Mouse (Mus musculus): ENCODE measurements around the gene Lingo4. TPM values are rescaled to one million over a fixed set of nuclear protein-coding genes. Genes with fewer than 3 reads are reported as not detected.

The Lingo4 gene
- polyA plus RNA-seq, 1 experiment: not detected

DNA sequence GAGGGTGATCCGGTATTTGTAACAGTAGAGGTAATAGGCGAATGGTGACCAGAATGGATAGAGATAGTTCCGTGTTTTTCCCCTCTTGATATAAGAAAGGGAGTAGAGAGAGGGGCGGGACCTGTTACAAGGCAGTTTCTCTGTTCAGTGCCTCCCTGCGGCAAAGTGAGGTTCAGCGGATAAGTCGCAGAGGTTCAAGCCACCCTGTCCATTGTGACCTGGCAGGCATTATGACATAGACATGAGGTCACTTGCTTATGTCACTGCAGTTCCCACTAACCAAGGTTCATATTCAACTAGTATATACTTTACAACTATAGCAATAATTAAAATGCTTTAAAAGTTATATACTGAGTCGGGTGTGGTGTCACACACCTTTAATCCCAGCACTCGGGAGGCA lies 38.1 kb downstream of the Lingo4 start:
- TF ChIP-seq POLR2A (IDR thresholded peaks at IDR 0.05; ENCODE audit: low read depth, low read length) (no peak), CTCF (IDR thresholded peaks at IDR 0.05; ENCODE audit: borderline replicate concordance, insufficient read depth, low read length) (no peak)
- H3K4me1 ChIP-seq (ENCODE audit: control insufficient read depth, insufficient read depth, low read length): no peaks in the 10 kb centered on the region
- H3K27ac ChIP-seq (ENCODE audit: insufficient read depth, low read length): no peak overlapping the region
- H3K4me3 ChIP-seq (ENCODE audit: insufficient read depth, low read length): no peak overlapping the region

DNA sequence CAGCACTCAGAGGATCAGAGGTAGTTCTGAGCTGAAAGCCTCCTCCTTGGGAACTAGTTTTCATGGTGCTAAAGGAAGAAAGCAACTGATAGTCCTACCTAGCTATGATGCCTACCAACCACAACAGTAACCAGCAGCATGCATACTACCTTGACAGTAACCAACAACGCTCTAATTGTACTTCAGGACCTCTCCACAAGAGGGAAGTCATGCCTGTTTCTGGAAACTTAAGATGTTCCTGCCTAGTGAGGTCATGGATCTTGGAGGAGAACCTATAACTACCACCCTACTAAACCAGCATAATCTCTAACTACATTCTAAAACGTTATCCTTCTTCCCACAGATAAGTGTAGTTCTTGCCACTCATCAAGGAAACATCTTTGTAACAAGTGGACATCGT lies 42.9 kb downstream of the Lingo4 start:
- Histone ChIP-seq H3K4me3 (ENCODE audit: insufficient read depth, low read length) (no peak overlapping the region), H3K27ac (ENCODE audit: insufficient read depth, low read length) (no peak overlapping the region), H3K4me1 (ENCODE audit: control insufficient read depth, insufficient read depth, low read length) (peaks cover 5% of the 10 kb centered on the region; the same call in 1 of the 2 replicates)
- no peak for TF ChIP-seq POLR2A (IDR thresholded peaks at IDR 0.05; ENCODE audit: low read depth, low read length)
- TF ChIP-seq CTCF (IDR thresholded peaks at IDR 0.05; ENCODE audit: borderline replicate concordance, insufficient read depth, low read length): no peak

DNA sequence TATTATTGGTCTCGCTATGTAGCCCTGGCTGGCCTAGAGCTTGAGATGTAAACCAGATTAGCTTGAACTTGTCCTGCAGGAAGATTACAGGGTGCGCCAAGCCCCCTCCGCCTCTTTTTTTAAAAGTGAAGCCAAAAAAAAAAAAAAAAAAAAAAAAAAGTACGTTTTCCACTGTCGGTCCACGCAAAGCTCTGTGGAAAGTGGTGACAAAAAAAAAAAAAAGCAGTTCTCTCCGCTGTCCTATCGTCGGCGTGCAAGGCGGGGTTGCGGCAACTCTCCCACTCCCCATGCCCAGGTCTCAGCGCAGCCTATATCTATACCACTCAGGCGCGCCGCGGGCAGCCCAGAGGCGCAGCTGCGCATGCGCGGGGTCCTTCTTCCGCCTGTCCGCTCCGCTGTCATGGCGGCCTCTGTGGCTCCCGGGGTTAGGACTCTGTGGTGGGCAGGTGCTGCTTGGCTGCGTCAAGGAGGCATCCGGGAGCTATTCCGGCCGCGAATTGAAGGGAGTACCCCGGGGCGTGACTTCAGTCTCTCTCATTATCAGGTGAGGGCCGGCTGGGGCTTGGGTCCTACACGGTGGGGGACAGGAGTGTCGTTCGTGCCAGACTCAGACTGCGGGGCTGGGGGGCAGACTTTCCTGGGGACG lies 44.8 kb downstream of the Lingo4 start, which contains the start of gene Mrpl9:
TSS of gene Mrpl9 (plus strand) at position 368 of the 646 bp plus-strand sequence.
- H3K4me1 ChIP-seq (ENCODE audit: control insufficient read depth, insufficient read depth, low read length): peaks cover 5% of the 10 kb centered on the region; the same call in 1 of the 2 replicates
- peak within 1 kb of the TSS; percentile 98 for H3K4me3 ChIP-seq (ENCODE audit: insufficient read depth, low read length)
- no peak within 1 kb of the TSS for H3K27ac ChIP-seq (ENCODE audit: insufficient read depth, low read length)
- TF ChIP-seq CTCF (IDR thresholded peaks at IDR 0.05; ENCODE audit: borderline replicate concordance, insufficient read depth, low read length) (no peak), POLR2A (IDR thresholded peaks at IDR 0.05; ENCODE audit: low read depth, low read length) (peak; percentile 93)

DNA sequence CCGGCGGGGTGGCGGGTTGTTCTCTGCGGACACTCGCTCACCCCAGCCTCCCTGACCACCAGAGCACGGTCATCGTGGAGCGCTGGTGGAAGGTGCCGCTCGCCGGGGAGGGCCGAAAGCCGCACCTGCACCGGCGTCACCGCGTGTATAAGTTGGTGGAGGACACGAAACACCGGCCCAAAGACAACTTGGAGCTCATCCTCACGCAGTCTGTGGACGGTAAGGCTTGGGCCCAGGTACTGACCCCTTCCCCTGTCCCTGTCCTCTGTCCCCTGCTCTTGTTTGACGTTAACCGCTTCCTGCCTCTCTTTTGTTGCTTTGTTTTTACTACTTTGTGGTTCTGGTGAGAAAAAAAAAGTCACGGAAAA lies 45.3 kb downstream of the Lingo4 start, which contains the start of gene Oaz3:
TSS of gene Oaz3 (minus strand) at position 319 of the 368 bp plus-strand sequence.
- TF ChIP-seq POLR2A (IDR thresholded peaks at IDR 0.05; ENCODE audit: low read depth, low read length): no peak
- TF ChIP-seq CTCF (IDR thresholded peaks at IDR 0.05; ENCODE audit: borderline replicate concordance, insufficient read depth, low read length): no peak
- Histone ChIP-seq H3K27ac (ENCODE audit: insufficient read depth, low read length) (no peak within 1 kb of the TSS), H3K4me3 (ENCODE audit: insufficient read depth, low read length) (peak within 1 kb of the TSS; percentile 98), H3K4me1 (ENCODE audit: control insufficient read depth, insufficient read depth, low read length) (peaks cover 5% of the 10 kb centered on the region; the same call in 1 of the 2 replicates)

DNA sequence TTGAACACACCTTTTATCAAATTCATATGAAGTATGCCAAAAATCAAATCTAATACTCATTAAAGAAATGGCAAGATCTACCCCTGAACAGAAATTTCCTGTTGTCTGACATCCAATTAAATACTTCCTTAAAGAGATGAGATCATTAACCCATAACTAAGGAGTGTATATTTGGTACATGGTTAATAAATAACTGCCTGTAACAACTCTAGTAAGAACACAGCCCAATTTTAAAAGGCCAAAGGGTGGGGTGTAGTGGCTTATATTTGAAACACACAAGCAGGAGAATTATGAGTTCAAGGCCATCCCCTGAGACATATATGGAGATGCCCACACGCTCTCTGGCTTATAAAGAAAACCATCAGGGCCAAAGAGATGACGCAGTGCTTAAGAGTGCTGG lies 51.1 kb downstream of the Lingo4 start:
- no peak overlapping the region for H3K27ac ChIP-seq (ENCODE audit: insufficient read depth, low read length)
- H3K4me1 ChIP-seq (ENCODE audit: control insufficient read depth, insufficient read depth, low read length): peaks cover 3% of the 10 kb centered on the region; the same call in 1 of the 2 replicates
- no peak overlapping the region for H3K4me3 ChIP-seq (ENCODE audit: insufficient read depth, low read length)
- TF ChIP-seq CTCF (IDR thresholded peaks at IDR 0.05; ENCODE audit: borderline replicate concordance, insufficient read depth, low read length) (no peak), POLR2A (IDR thresholded peaks at IDR 0.05; ENCODE audit: low read depth, low read length) (no peak)

Other genes with a start within 250 kb of the Lingo4 start
- gene Gm10696, start 220.3 kb upstream of the Lingo4 start, polyA plus RNA-seq (2011; ENCODE audit: insufficient read length, low read depth, missing spikeins): not detected in 2 replicates
- gene Gm5286, start 201.8 kb upstream of the Lingo4 start, polyA plus RNA-seq (2011; ENCODE audit: insufficient read length, low read depth, missing spikeins): not detected in 2 replicates
- not detected in 2 replicates for gene Gm4778, start 134.5 kb upstream of the Lingo4 start, polyA plus RNA-seq (2011; ENCODE audit: insufficient read length, low read depth, missing spikeins)
- gene Them4, start 88.4 kb upstream of the Lingo4 start, polyA plus RNA-seq (2011; ENCODE audit: insufficient read length, low read depth, missing spikeins): 9.6 and 10.6 TPM in 2 replicates
- gene Them5, start 56.4 kb upstream of the Lingo4 start, polyA plus RNA-seq (2011; ENCODE audit: insufficient read length, low read depth, missing spikeins): not detected in 2 replicates
- not detected in 2 replicates for gene C2cd4d, start 36.1 kb upstream of the Lingo4 start, polyA plus RNA-seq (2011; ENCODE audit: insufficient read length, low read depth, missing spikeins)
- not detected in 2 replicates for gene Rorc, start 25.7 kb upstream of the Lingo4 start, polyA plus RNA-seq (2011; ENCODE audit: insufficient read length, low read depth, missing spikeins)
- 9.0 and 14.1 TPM in 2 replicates for gene Tdrkh, start 14.8 kb downstream of the Lingo4 start, polyA plus RNA-seq (2011; ENCODE audit: insufficient read length, low read depth, missing spikeins)
- gene Mrpl9, start 44.8 kb downstream of the Lingo4 start, polyA plus RNA-seq (2011; ENCODE audit: insufficient read length, low read depth, missing spikeins): 28.6 and 31.1 TPM in 2 replicates
- not detected in 2 replicates for gene Oaz3, start 45.4 kb downstream of the Lingo4 start, polyA plus RNA-seq (2011; ENCODE audit: insufficient read length, low read depth, missing spikeins)
- not detected in 2 replicates for gene Celf3, start 79.8 kb downstream of the Lingo4 start, polyA plus RNA-seq (2011; ENCODE audit: insufficient read length, low read depth, missing spikeins)
- 2.7 and 3.2 TPM in 2 replicates for gene Riiad1, start 81.8 kb downstream of the Lingo4 start, polyA plus RNA-seq (2011; ENCODE audit: insufficient read length, low read depth, missing spikeins)
- 33.2 and 41.1 TPM in 2 replicates for gene Snx27, start 184.2 kb downstream of the Lingo4 start, polyA plus RNA-seq (2011; ENCODE audit: insufficient read length, low read depth, missing spikeins)
- not detected in 2 replicates for gene Gm10972, start 244.6 kb downstream of the Lingo4 start, polyA plus RNA-seq (2011; ENCODE audit: insufficient read length, low read depth, missing spikeins)